8 mouse cellular contexts compared by ENCODE assay signal in the genomic region with DNA sequence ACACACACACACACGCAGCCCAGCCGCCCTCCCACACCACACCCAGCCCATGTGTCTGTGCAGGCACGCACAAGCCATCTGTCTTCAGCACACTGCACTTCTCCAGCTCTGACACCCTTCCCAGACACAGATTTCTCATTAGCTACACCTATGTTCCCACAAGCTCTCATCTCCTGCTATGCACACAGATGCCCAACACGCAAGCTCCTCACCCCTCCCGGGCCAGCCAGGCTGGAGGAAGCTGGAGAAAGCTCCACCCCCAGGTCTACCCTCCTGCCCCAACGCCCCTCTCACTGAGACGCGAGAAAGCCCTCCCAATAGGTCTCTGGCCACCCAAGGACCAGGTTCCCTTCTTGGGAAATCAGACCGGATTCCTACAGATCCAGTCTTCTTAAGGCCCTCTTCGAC. TPM values are rescaled to one million over a fixed set of nuclear protein-coding genes. Genes with fewer than 3 reads are reported as not detected.
DNase-seq lines count a peak whose midpoint lies in the region; ATAC-seq and TF ChIP-seq lines count a peak whose summit lies in the region.

No protein-coding gene starts in this region.

- peaks cover 31% of the 10 kb centered on the region for H3K4me1 ChIP-seq in heart, adult 2 months (ENCODE audit: control insufficient read depth, insufficient read depth, low read length)
- H3K4me1 ChIP-seq in kidney, embryonic 15.5 days: peaks cover 80% of the 10 kb centered on the region
- H3K4me1 ChIP-seq in midbrain, embryonic 13.5 days (replicated peaks): peaks cover 52% of the 10 kb centered on the region

- H3K9me3 ChIP-seq in kidney, embryonic 15.5 days (replicated peaks): no peaks in the 10 kb centered on the region
- no peaks in the 10 kb centered on the region for H3K9me3 ChIP-seq in midbrain, embryonic 13.5 days

- peak overlapping the region; percentile 92 for H3K4me2 ChIP-seq in kidney, embryonic 15.5 days
- H3K4me2 ChIP-seq in midbrain, embryonic 13.5 days (replicated peaks): peak overlapping the region; percentile 69

- TF ChIP-seq CTCF in heart, adult 2 months (IDR thresholded peaks at IDR 0.05): no peak

- ATAC-seq in kidney, embryonic 15.5 days (replicated peaks; ENCODE audit: low FRiP score): peak; percentile 23
- ATAC-seq in midbrain, embryonic 13.5 days: 0 out of 2 replicates have a peak, but pooled peaks have one; percentile 7
- ATAC-seq in monocyte, adult 5-6 weeks (replicated peaks; ENCODE audit: insufficient number of reproducible peaks, low FRiP score, low TSS enrichment, poor library complexity, severe bottlenecking): no peak

- peak; percentile 97 for DNase-seq in heart, adult 11 months
- DNase-seq in heart, adult 9 months (ENCODE audit: low spot score in 2 of 2): no peak
- peak; percentile 73 for DNase-seq in cerebellum, adult 9-10 months
- peak; percentile 56 to 65 for DNase-seq in heart, adult 2 months
- no peak for DNase-seq in thymus, postnatal 36 days

- no peaks in the 10 kb centered on the region; the same call in 1 of the 2 replicates for H3K79me2 ChIP-seq in heart, adult 2 months (replicated peaks; ENCODE audit: control insufficient read depth, insufficient read depth, low read length)

- peak; percentile 43; the same call in 1 of the 2 replicates for TF ChIP-seq EP300 in heart, adult 2 months (IDR thresholded peaks at IDR 0.05; ENCODE audit: insufficient read depth, low read depth, low read length)

- H3K36me3 ChIP-seq in heart, adult 2 months (ENCODE audit: control insufficient read depth, insufficient read depth, low read length): peaks cover 15% of the 10 kb centered on the region
- no peaks in the 10 kb centered on the region for H3K36me3 ChIP-seq in kidney, embryonic 15.5 days
- no peaks in the 10 kb centered on the region for H3K36me3 ChIP-seq in midbrain, embryonic 13.5 days

- H3K4me3 ChIP-seq in heart, adult 2 months: peak overlapping the region; percentile 55
- peak overlapping the region; percentile 60 for H3K4me3 ChIP-seq in kidney, embryonic 15.5 days (replicated peaks)
- H3K4me3 ChIP-seq in midbrain, embryonic 13.5 days (replicated peaks): peak overlapping the region; percentile 39

- 14% methylated on average over 10 of the region's 10 CpGs for whole genome bisulfite sequencing in heart, adult 2 months
- WGBS in kidney, embryonic 15.5 days: 8% methylated on average over 10 of the region's 10 CpGs
- 5% methylated on average over 10 of the region's 10 CpGs for WGBS in midbrain, embryonic 13.5 days

- TF ChIP-seq POLR2A in heart, adult 2 months (IDR thresholded peaks at IDR 0.05; ENCODE audit: insufficient read depth, low read depth, low read length): peak; percentile 51; the same call in 1 of the 2 replicates

- intact Hi-C loops in heart, adult 2 months (cut with DNase I): loop anchor here (2.0 to 10.0 kb wide), 3 partner anchors 56 to 372 kb away; partner anchors contain the start of gene Kcna5

- no peaks in the 10 kb centered on the region for H3K27me3 ChIP-seq in heart, adult 2 months (ENCODE audit: control insufficient read depth, insufficient read depth, low read length)
- 0 out of 2 replicates have a peak, but pooled peaks cover 11% of the 10 kb centered on the region for H3K27me3 ChIP-seq in kidney, embryonic 15.5 days
- H3K27me3 ChIP-seq in midbrain, embryonic 13.5 days: peaks cover 75% of the 10 kb centered on the region

- H3K27ac ChIP-seq in heart, adult 2 months: peak overlapping the region; percentile 87
- peak overlapping the region; percentile 83 for H3K27ac ChIP-seq in kidney, embryonic 15.5 days
- no peak overlapping the region for H3K27ac ChIP-seq in midbrain, embryonic 13.5 days

- H3K9ac ChIP-seq in heart, adult 2 months (ENCODE audit: low read depth, low read length): peak overlapping the region; percentile 73
- peak overlapping the region; percentile 58 for H3K9ac ChIP-seq in kidney, embryonic 15.5 days
- H3K9ac ChIP-seq in midbrain, embryonic 13.5 days (replicated peaks): peak overlapping the region; percentile 47; the same call in 1 of the 2 replicates

RNA-seq across cellular contexts. Expression of gene Ntf3, which starts 4.4 kb away (rescaled TPM):
- 1 to 10 TPM; 3.9 to 4.1 TPM for total RNA-seq in heart, adult 2 months (2021)
- polyA plus RNA-seq in heart, adult 2 months (2012; rRNA removed): 4.0 and 4.2 TPM in 2 replicates
- polyA plus RNA-seq in kidney, embryonic 15.5 days (2015; fragmentation: Nextera tagmentation; extraction: Ambion mirVana): 16.2 and 16.6 TPM in 2 replicates
- polyA plus RNA-seq in midbrain, embryonic 13.5 days (2015; fragmentation: Nextera tagmentation; extraction: Ambion mirVana): 1.0 and 1.5 TPM in 2 replicates
- not detected in 3 replicates for total RNA-seq in monocyte, adult 5-6 weeks (2017)

Comparison
In these comparisons a context has a peak if more than half of its experiments do, and no peak if none do; other contexts are left out.
1. DNase-seq: peak in heart, adult 11 months (single experiment), cerebellum, adult 9-10 months (single experiment) and heart, adult 2 months (2 of 2); none in heart, adult 9 months (0 of 2) and thymus, postnatal 36 days (0 of 2).
2. Peak in every context shown above with its lines, with median percentiles within 50 percentile points of each other: H3K4me3 ChIP-seq and H3K9ac ChIP-seq.